Mouse (Mus musculus): ENCODE data around the gene Psmc3ip.

The Psmc3ip gene

DNA sequence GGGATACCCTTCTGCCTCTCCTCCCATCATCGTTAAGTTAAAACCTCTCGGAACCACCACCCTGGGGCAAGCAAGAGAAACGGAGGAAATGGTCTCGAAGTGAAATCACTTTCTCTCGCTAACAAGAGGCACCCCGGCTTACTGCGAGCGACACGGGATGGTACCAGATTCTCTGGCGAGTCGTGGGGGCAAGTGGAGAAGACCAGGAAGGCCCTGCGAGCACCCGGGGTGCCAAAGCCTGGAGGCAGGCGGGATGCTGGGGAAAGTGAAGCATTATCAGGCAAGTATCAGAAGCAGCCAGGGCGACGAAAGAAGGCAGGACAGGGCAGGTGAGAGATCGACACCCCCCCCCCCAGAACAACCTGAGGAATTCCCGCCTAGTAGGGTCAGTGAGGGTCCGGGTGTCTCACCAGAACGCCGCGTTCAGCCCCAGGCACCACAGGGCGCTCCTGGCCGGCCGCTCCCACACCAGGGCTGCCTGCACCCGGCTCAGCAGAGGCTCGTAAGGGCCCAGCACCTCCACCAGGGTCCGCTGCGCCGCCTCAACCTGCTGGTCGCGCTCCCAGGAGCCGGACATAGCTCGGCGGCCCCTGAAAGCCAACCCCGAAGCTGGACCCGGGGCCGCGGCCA lies 24.0 kb upstream of the Psmc3ip start:
- DNase-seq: no peak

DNA sequence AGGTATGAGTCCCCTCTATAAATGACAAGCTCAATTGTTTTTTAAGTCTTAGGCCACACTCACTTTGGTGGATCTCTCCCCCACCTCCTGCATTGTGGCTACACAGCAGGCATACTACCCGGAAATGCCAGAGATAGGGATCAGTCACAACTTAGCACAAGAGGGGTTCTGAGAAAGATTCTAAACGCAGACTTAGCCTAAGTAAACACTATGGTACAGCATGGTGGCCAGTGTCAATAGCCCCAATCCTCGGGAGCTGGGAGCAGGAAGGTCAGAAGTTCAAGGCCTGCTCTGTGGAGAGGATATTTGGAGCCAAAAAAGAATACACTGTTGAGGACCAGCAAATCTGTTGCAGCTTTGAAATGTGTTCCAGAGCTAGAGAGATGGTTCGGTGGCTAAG lies 22.9 kb upstream of the Psmc3ip start:
- no peak for DNase-seq

DNA sequence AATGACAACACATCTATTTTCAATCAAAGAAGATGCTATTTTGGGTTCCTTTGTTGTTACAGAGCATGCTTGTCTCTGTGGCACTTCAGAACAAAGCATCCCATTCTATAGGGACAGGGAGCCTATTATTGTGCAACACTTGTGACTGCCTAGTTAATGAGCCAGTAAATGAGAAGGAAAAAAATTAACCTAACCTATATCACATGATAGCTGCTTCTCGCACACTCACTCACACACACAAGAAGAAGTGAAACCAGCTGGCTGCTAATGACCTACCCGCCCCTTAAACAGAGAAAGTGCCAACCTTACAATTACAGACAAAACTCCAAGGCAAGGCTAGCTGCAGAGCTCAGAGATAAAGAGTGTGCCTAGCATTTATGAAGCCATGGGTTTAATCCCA lies 20.3 kb upstream of the Psmc3ip start:
- DNase-seq: no peak

DNA sequence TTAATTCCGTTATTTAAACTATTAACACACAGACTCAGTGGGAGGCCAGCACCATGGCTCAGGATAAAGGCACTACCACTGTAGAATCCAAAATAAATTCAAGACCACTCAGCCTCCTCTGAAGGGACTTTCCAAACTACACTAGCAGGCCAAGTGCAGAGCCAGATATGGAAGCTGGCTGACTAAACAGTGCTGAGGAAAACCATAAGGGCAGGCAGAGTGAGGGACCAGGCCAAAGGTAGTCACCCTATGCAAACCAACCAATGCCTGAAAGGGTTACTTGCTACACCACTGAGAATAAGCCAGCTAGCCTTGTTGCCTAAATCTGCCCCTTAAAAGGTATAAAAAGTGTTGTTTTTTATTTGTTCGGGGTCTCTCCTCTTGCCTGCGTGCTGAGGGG lies 16.9 kb upstream of the Psmc3ip start:
- DNase-seq: no peak

DNA sequence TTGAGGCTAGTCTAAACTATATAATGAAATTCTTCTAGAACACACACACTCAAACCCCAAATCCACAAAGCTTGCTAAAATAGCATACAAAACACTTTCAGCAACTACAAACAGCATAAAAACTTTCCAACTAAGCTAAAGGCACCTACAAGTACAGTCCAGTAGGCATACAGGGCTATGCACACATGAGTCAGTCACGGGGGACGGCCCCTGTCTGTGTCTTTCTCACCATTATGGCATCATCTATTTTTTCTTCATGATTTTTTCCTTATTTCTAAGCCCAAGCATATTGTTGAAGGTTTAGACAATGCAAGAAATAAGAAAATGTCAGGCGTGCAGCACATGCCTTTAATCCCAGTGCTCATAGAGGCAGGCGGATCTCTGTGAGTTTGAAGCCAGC lies 15.9 kb upstream of the Psmc3ip start:
- no peak for DNase-seq

DNA sequence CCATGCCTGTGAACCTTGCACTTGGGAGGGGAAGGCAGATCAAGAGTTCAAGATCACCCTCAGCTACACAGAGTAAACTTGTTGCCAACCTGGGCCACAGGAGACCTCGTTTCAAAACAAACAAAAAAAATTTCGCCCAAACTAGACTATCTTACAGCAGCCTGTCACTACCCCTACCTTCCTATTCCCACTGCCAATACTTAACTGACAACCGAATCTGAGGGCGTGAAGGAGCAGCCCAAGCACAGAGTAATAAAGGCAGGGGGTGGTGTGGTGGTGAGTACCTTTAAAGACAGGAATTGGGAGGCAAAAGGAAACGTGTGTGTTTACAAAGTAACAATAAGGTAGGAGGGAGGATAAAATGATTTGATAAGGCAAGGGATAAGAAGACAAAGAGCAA lies 15.5 kb upstream of the Psmc3ip start:
- DNase-seq: no peak

DNA sequence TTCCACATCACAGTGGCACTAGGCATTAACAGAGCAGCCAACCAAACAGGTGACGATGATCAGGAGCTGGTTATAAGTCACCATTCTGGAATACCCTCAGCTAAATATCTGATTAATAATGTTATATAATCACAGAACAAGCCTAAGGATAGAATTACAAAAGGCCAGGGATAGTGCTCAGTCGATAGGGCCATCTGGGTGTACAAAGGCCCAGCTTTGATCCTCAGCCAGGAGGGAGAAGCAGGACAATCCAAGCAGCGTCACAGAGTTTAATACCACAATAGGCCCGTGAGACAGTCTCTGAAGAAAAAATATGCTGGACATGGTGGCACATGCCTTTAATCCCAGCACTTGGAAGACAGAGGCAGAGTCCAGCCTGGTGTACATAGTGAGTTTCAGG lies 14.1 kb upstream of the Psmc3ip start:
- DNase-seq: no peak

DNA sequence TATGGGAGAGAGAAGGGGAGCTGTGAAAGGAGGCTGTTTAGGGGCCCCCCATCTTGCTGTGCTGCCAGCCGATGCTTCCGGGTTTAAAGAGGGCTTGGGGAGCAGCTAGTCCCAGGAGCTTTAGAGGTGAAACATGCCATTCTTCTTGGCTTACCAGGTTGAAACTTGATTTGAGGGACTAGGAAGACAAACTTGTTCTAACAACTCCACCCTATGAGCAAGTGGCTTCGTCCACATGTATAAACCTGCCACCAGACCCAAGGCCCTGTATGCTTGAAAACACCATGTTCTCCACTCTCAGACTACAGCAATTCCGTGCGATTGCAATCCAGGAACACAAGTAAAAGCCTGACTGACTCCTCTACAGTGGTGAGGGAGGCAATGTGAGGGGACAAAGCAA lies 7.8 kb upstream of the Psmc3ip start:
- DNase-seq: no peak

DNA sequence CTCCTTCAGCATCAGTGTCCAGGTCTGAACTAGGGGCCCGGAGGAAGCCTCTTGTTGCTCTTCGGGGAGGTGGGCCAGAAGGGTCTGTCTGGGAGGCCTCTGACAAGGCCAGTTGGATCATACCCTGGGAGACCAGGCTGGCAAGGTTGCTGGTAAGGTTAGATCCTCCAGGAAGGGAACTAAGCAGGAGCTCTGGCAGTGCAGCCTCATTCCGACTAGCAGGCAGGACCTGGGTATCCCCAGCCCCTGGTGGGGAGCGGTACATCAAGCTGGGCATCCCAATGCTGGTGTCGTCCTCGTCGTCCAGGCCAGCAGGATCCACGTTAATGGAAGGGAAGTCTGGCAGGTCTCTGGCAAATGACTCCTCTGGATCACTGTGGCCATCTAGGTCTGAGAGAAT lies 3.0 kb upstream of the Psmc3ip start:
- DNase-seq: no peak

DNA sequence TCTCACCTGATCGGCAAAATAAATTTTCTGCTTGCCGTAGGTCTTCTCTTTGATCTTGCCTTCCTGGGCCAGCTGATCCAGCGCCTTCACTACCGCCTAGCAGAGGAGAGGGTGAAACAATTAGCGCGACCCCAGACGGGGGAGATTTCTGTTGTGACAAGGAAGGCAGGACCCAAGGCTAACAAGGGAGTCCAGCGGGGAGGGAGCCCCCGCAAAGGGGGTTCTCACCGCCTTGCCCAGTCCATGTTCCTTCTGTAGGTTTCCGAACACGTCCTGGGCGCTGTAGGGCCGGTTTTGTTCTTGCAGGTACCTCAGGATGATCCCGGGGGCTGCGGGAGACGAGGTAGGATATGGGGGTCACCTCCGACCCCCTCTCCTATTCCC lies 314 bp downstream of the Psmc3ip start:
- no peak for DNase-seq

DNA sequence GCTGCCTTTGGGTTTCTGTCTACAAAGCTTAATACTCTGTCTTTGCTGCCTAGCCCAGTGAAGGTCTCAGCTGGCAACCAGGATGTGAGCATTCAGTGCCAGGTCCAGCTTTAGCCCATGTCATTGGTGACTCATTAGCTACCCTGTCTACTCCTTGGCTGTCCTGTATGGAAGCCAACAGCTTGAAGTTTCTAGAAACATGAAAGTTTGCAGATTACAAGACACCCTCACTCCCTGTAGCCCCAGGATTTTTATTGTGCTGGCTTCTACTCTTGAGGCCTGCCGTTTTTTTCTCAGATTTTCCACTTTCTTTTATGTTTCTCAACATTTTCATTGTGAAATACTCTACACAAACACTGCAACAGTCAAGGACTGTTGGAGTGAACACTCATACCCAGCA lies 5.3 kb downstream of the Psmc3ip start:
- DNase-seq: no peak

DNA sequence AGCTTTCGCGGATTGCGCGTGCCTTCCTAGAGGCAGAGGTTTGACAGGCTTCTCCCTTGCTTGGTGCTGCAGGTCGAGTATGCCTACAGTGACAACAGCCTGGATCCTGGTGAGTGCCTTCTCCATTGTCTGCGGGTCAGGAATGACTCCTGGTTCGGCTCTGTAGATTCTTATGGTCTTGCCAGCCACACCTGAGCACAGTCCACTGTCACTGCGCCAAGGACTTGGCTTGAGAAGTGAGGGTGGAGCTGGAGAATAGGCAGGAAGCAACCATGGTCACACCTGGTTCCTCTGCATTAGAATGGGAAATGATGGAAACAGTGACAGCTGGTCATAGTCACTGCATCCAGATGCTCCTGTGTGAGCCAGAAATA lies 7.6 kb downstream of the Psmc3ip start:
- DNase-seq: no peak

DNA sequence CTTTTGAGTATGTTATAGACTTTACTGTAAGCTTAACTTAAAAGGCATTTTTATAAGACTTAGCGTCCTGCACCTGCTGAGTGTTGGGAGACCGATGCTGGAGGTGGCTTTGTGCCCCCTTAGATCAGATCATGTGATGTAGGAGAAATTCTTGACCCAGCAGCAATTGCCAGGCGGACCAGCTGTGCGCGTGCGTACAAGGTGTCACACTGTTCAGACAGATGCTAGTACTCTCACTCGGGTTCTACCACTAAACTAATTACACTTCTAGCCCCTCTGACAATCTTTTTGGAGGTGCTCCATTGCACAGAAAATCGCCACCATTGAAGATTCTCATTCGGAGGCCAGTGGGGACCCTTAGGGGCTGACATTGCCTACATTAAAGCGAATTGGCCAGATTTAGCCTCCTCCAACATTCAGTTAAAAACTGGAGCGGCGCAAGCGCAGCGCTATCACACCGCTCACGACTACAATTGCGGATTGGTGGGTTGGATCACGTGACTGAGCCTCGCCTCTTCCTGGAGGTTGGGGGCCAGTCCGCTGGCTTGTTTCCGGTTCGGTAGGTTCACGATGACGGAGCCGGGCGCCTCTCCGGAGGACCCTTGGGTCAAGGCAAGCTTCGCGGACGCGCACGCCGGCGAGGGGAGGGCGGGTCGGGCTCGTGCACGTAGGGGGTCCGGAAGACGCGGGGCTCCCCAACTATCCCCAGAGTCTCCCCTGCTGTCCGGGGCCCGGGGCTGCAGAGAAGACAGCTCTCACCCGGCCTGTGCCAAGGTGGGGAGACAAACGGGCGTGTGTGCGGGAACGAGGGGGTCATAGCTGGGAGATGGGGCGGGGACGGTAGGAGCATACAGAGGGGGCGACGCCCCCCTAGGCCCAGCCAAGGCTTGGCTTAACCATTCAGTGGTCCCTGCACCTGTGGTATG lies 8.2 kb downstream of the Psmc3ip start, which contains the start of gene Mlx:
Mlx (plus strand) TSS at position 522 of the 926 bp plus-strand sequence.
- DNase-seq: peak; percentile 92 to 93

DNA sequence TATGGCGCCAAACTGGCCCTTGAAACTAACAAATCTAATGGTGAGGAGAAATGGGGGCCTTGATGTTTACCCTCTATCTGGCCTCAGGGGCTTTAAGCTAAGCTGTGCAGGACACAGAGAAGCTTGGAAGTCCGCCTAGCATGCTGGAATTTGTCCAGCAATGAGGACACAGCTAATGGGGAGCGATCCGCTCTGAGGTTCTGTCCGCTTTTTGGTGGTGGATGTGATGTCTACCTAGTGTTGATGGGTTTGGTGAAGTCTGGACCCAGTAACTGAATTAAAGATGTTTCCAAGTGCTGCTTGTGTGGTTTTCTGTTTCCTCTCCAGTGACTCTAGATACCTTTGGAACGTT lies 8.9 kb downstream of the Psmc3ip start:
- no peak for DNase-seq

DNA sequence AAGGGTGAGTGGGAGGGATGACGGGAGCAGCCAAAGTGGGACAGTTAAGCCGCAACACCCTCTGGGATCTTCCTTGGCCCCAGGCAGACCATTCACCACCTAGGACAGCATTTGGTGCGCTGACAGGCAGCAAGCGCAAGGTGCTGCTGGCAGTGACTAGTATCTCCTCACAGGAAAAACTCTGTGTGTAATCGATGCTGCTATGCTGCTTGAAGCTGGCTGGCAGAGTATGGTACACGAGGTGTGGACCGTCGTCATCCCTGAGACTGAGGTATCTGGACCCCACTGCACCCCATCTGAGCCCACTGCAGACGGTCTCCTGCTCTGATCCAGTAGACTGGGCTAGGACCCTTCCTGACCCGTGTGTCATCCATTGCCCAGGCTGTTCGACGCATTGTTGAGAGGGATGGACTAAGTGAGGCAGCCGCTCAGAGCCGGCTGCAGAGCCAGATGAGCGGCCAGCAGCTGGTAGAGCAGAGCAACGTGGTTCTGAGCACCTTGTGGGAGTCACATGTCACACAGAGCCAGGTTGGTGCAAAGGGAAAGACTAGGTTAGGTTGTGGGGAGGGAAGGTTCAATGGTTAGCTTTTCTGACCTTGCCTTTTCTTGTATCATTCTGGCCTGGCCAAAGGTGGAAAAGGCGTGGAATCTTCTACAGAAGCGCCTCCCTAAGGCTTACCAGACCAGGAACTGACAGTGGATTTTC lies 9.5 kb downstream of the Psmc3ip start:
- no peak for DNase-seq

DNA sequence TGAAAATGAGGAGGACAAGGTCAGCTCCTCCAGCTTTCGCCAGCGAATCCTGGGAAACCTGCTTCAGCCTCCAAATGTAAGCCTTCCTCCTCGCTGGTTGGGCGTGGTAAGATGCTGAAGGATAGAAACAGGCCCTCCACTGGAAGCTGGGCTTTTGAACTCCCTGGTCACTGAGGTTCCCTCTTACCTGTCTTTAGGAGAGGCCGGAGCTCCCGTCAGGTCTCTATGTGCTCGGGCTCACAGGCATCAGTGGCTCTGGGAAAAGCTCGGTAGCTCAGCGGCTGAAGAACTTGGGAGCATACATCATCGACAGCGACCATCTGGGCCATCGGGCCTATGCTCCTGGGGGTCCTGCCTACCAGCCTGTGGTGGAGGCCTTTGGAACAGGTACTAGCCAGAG lies 10.4 kb downstream of the Psmc3ip start:
- DNase-seq: no peak

DNA sequence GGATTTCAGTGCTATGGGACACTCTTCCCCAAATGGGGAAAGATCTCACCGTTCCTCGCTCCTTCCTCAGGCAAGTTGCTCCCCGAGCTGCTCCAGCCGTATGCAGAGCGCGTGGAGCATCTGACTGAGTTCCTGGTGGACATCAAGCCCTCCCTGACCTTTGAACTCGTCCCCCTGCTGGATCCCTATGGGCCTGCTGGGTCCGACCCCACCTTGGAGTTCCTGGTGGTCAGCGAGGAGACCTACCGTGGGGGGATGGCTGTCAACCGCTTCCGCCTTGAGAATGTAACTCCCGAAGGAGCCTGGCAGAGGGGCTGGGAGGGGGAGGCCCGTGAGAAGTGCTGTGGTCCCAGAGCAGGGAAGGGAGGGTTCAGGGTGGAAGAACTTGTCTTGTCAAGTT lies 11.0 kb downstream of the Psmc3ip start:
- no peak for DNase-seq

DNA sequence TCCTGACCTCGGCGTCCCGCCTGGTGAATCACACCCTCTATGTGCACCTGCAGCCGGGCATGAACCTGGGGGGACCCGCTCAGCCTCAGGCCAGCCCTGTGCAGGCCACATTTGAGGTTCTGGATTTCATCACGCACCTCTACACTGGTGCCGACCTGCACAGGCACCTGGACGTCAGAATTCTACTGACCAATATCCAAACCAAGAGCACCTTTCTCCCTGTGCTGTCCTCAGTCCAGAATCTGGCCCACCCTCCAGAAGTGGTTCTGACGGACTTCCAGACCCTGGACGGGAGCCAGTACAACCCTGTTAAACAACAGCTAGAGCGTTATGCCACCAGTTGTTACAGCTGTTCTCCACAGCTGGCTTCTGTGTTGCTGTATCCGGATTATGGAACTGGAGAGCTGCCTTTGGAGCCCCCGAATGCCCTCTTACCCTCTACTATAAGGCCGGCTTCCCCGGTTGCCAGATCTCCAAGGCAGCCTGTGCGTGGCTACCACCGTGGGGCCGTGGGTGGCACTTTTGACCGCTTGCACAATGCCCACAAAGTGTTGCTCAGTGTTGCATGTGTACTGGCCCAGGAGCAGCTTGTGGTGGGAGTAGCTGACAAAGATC lies 12.0 kb downstream of the Psmc3ip start:
- peak in 1 of 2 experiments; percentile 42 for DNase-seq

DNA sequence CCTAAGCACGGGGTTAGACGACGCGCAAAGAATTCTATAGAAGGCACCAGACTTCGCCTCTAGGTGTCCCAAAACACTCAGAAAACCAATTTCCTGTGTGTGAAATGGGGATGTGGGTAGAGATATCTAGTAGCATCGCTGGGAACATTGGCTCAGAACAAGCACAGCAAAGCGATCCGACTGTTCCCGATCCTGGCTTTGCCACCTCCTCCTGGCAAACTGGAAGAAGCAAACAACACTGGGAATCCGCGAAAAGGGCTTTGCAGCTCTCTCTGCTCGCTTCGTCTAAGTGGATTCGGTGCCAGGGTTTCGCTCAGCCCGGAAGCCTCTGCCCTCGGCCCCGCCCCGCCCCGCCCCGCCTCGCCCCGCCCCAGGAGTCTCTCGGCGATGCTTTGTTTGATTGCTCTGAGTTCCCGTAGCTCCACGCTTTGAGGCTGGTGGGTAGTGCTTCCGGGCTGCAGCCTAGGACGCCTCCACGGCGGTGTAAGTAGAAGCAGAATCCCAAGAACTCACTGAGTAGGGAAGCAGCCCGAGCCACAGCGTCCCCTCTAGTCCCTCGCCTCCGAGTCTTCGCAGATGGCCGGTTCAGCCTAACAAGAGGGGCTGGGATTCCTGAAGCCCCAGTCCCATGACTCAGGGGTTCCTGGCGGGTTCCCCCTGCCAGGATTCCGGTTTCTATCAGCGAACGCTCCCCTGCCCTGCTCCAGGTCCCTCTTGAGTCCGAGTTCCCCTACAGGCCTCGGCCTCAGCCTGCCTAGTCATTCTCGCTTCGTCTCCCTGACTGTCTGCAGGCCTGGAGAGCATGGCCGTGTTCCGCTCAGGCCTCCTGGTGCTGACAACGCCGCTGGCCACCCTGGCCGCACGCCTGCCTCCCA lies 12.8 kb downstream of the Psmc3ip start, which contains the start of gene Coasy:
Coasy (plus strand) TSS at position 358 of the 875 bp plus-strand sequence.
- DNase-seq: peak; percentile 89 to 92

DNA sequence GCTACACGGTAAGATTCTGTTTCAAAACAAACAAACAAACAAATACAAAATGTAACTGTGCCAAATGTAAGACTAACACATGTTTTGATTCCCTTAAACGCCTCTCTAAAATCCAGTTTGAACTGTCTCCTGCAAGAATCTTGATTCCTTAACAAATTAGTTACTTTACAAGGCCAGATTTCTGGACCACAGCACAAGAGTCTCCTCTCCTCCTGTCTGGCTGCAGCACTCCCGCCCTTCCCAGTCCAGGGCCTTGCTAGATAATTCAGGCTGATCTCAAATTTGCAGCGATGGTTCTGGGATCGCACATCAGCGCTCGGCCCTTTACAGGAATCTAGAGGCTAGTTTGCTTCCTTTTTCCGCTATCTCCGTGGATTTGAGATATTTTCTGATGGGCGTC lies 13.6 kb downstream of the Psmc3ip start:
- peak in 1 of 2 experiments; percentile 27 for DNase-seq

DNA sequence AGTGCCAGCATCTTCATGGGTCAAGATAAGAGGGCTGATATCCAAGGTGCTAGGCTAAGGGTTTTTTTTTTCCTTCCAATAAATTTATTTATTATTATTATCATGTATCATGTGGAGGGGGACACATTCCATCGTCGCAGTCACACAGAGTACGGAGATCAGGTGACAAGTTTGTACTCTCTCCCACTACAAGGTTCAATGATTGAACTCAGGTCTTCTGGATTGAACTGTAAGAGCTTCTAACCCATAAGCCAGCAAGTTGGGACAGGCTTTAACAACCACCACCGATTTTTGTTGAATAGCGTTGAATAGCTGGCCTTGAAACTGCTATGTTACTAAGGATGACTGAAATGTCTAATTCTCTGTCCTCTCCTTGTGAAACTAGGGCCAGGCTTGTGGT lies 14.8 kb downstream of the Psmc3ip start:
- DNase-seq: no peak

DNA sequence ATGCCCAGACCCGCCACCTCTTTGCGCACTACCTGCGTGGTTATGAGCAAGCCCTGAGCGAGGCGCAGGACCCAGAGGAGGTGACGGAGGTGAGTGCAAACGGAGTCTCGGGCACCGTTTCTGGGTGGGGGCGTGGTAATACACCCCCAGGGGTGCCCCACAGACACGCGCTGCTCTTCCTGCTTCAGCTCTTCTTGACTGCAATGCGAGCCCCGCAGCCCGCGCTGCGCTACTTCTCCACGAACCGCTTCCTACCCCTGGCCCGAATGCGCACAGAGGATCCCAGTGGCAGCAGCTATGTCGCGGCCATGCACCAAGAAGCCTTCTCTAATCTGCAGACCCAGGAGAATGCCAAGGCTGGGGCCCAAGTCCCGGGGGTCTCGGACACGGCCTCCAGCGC lies 15.5 kb downstream of the Psmc3ip start:
- DNase-seq: peak in 1 of 2 experiments; percentile 30

Data from lung, postnatal 4 days (tissue).